Mouse (Mus musculus) midbrain, embryonic 12.5 days (tissue): ENCODE data around the gene Smpdl3a. TPM values are rescaled to one million over a fixed set of nuclear protein-coding genes. Genes with fewer than 3 reads are reported as not detected.
A peak's percentile ranks its signal among the peaks of the same experiment; 100 is the strongest.

ENCODE experiments used
- ATAC-seq: fragments of 200-750 bp; cut with Nextera tagmentation; 2 replicates; pipeline ENCODE4 v1.8.0; 2017; ENCODE audit warnings: low read depth, moderate TSS enrichment, moderate library complexity; ENCODE audit not compliant: low FRiP score
- H3K27ac ChIP-seq: fragments of 300-500 bp; sonication (generic); replicated peaks from 2 replicates; pipeline ENCODE4 v1.5.1; 2016; ENCODE audit warnings: mild to moderate bottlenecking
- H3K27me3 ChIP-seq: fragments of 300-500 bp; sonication (generic); 2 replicates; pipeline ENCODE4 v1.6.1; 2016; ENCODE audit warnings: mild to moderate bottlenecking
- H3K36me3 ChIP-seq: fragments of 300-500 bp; sonication (generic); 2 replicates; pipeline ENCODE4 v1.6.1; 2016
- H3K4me1 ChIP-seq: fragments of 300-500 bp; sonication (generic); 2 replicates; pipeline ENCODE4 v1.6.1; 2016
- H3K4me2 ChIP-seq: fragments of 300-500 bp; sonication (generic); replicated peaks from 2 replicates; pipeline ENCODE4 v1.6.1; 2016; ENCODE audit warnings: mild to moderate bottlenecking, moderate library complexity
- H3K4me3 ChIP-seq: fragments of 300-500 bp; sonication (generic); 2 replicates; pipeline ENCODE4 v1.5.1; 2016; ENCODE audit warnings: mild to moderate bottlenecking
- H3K9ac ChIP-seq: fragments of 300-500 bp; sonication (generic); replicated peaks from 2 replicates; pipeline ENCODE4 v1.6.1; 2016; ENCODE audit warnings: mild to moderate bottlenecking, moderate library complexity
- H3K9me3 ChIP-seq: fragments of 300-500 bp; sonication (generic); 2 replicates; pipeline ENCODE4 v1.6.1; 2016; ENCODE audit warnings: mild to moderate bottlenecking
- WGBS: fragments of 180-500 bp; shearing (Covaris S2); methylation state at CpG from one replicate; pipeline ENCODE4 v1.1.7; 2016; 5-methylcytosine and 5-hydroxymethylcytosine counted together
- polyA plus RNA-seq: library from polyadenylated mRNA; unstranded; fragments of >200 nt; fragmentation: Nextera tagmentation; extraction: Ambion mirVana; gene quantifications from 2 replicates; pipeline ENCODE4 v1.2.1, GENCODE M21; 2016

Smpdl3a gene
- 8.3 and 10.1 TPM in 2 replicates for polyA plus RNA-seq

GRCm38 (mm10) chr10:57794018-57794417 lies at the start of gene Smpdl3a:
Gene Smpdl3a (plus strand): TSS chr10:57794335.
- peaks cover 26% of the 10 kb centered on the region for H3K36me3 ChIP-seq
- peaks cover 11% of the 10 kb centered on the region for H3K9me3 ChIP-seq
- ATAC-seq, result no peak
- peak within 1 kb of the TSS; percentile 52 for H3K27ac ChIP-seq
- 82% methylated on average over 7 of the region's 7 CpGs for WGBS
- peaks cover 21% of the 10 kb centered on the region for H3K4me1 ChIP-seq
- H3K9ac ChIP-seq, result peak within 1 kb of the TSS; percentile 71
- H3K4me3 ChIP-seq, result peak within 1 kb of the TSS; percentile 56
- H3K27me3 ChIP-seq, result no peaks in the 10 kb centered on the region
- peak within 1 kb of the TSS; percentile 92 for H3K4me2 ChIP-seq

GRCm38 (mm10) chr10:57745452-57745851 lies 48.7 kb upstream of the Smpdl3a start:
- Histone ChIP-seq H3K27ac (no peak overlapping the region), H3K4me2 (no peak overlapping the region), H3K9ac (no peak overlapping the region), H3K4me1 (peaks cover 12% of the 10 kb centered on the region; the same call in 1 of the 2 replicates), H3K4me3 (no peak overlapping the region), H3K9me3 (no peaks in the 10 kb centered on the region), H3K36me3 (no peaks in the 10 kb centered on the region), H3K27me3 (peaks cover 6% of the 10 kb centered on the region)
- ATAC-seq, result no peak

GRCm38 (mm10) chr10:57747127-57747526 lies 47.0 kb upstream of the Smpdl3a start:
- no peak overlapping the region for H3K9ac ChIP-seq
- H3K27me3 ChIP-seq, result peaks cover 4% of the 10 kb centered on the region; the same call in 1 of the 2 replicates
- ATAC-seq, result no peak
- H3K36me3 ChIP-seq, result no peaks in the 10 kb centered on the region
- peaks cover 5% of the 10 kb centered on the region; the same call in 1 of the 2 replicates for H3K4me1 ChIP-seq
- H3K4me2 ChIP-seq, result no peak overlapping the region
- no peak overlapping the region for H3K4me3 ChIP-seq
- no peaks in the 10 kb centered on the region for H3K9me3 ChIP-seq
- H3K27ac ChIP-seq, result no peak overlapping the region

GRCm38 (mm10) chr10:57753343-57753742 lies 40.8 kb upstream of the Smpdl3a start:
- no peak for ATAC-seq
- H3K4me1 ChIP-seq, result no peaks in the 10 kb centered on the region
- H3K4me3 ChIP-seq, result no peak overlapping the region
- no peaks in the 10 kb centered on the region for H3K27me3 ChIP-seq
- no peak overlapping the region for H3K4me2 ChIP-seq
- no peak overlapping the region for H3K27ac ChIP-seq
- 83% methylated on average over 1 of the region's 1 CpGs for WGBS
- H3K9me3 ChIP-seq, result no peaks in the 10 kb centered on the region
- H3K36me3 ChIP-seq, result no peaks in the 10 kb centered on the region
- H3K9ac ChIP-seq, result no peak overlapping the region

- H3K4me1 ChIP-seq, result no peaks in the 10 kb centered on the region
- H3K4me2 ChIP-seq, result no peak overlapping the region
- H3K4me3 ChIP-seq, result no peak overlapping the region
- no peaks in the 10 kb centered on the region for H3K27me3 ChIP-seq
- H3K27ac ChIP-seq, result no peak overlapping the region
- no peaks in the 10 kb centered on the region for H3K9me3 ChIP-seq
- no peak overlapping the region for H3K9ac ChIP-seq
- H3K36me3 ChIP-seq, result no peaks in the 10 kb centered on the region
- no peak for ATAC-seq
- 93% methylated on average over 2 of the region's 2 CpGs for WGBS
Observed at GRCm38 (mm10) chr10:57755201-57755736, 38.9 kb upstream of the Smpdl3a start.

GRCm38 (mm10) chr10:57758999-57759398 lies 35.1 kb upstream of the Smpdl3a start:
- H3K4me2 ChIP-seq, result no peak overlapping the region
- H3K36me3 ChIP-seq, result no peaks in the 10 kb centered on the region
- H3K9me3 ChIP-seq, result no peaks in the 10 kb centered on the region
- no peak overlapping the region for H3K4me3 ChIP-seq
- WGBS, result 93% methylated on average over 2 of the region's 2 CpGs
- H3K4me1 ChIP-seq, result no peaks in the 10 kb centered on the region
- ATAC-seq, result no peak
- no peak overlapping the region for H3K27ac ChIP-seq
- H3K9ac ChIP-seq, result no peak overlapping the region
- H3K27me3 ChIP-seq, result no peaks in the 10 kb centered on the region

GRCm38 (mm10) chr10:57760694-57761093 lies 33.4 kb upstream of the Smpdl3a start:
- Histone ChIP-seq H3K4me1 (no peaks in the 10 kb centered on the region), H3K9me3 (no peaks in the 10 kb centered on the region), H3K36me3 (no peaks in the 10 kb centered on the region), H3K27me3 (no peaks in the 10 kb centered on the region), H3K4me3 (no peak overlapping the region), H3K27ac (no peak overlapping the region), H3K4me2 (no peak overlapping the region), H3K9ac (no peak overlapping the region)
- 81% methylated on average over 3 of the region's 3 CpGs for WGBS
- ATAC-seq, result no peak

- H3K27me3 ChIP-seq, result no peaks in the 10 kb centered on the region
- no peak overlapping the region for H3K4me2 ChIP-seq
- no peak for ATAC-seq
- no peaks in the 10 kb centered on the region for H3K36me3 ChIP-seq
- no peaks in the 10 kb centered on the region for H3K9me3 ChIP-seq
- no peak overlapping the region for H3K4me3 ChIP-seq
- no peaks in the 10 kb centered on the region for H3K4me1 ChIP-seq
- WGBS, result 50% methylated on average over 1 of the region's 1 CpGs
- no peak overlapping the region for H3K27ac ChIP-seq
- no peak overlapping the region for H3K9ac ChIP-seq
Observed at GRCm38 (mm10) chr10:57763044-57763443, 31.1 kb upstream of the Smpdl3a start.

GRCm38 (mm10) chr10:57783289-57784130 lies 10.6 kb upstream of the Smpdl3a start:
- H3K9me3 ChIP-seq, result no peaks in the 10 kb centered on the region
- H3K4me2 ChIP-seq, result peak overlapping the region; percentile 59
- H3K36me3 ChIP-seq, result no peaks in the 10 kb centered on the region
- H3K27me3 ChIP-seq, result no peaks in the 10 kb centered on the region
- 16% methylated on average over 12 of the region's 13 CpGs for WGBS
- peak overlapping the region; percentile 21; the same call in 1 of the 2 replicates for H3K4me3 ChIP-seq
- peak overlapping the region; percentile 93 for H3K27ac ChIP-seq
- peaks cover 29% of the 10 kb centered on the region for H3K4me1 ChIP-seq
- H3K9ac ChIP-seq, result no peak overlapping the region
- peak; percentile 53 for ATAC-seq

GRCm38 (mm10) chr10:57784131-57784875 lies 9.8 kb upstream of the Smpdl3a start:
- H3K4me2 ChIP-seq, result peak overlapping the region; percentile 59
- H3K27me3 ChIP-seq, result no peaks in the 10 kb centered on the region
- peak overlapping the region; percentile 75 for H3K9ac ChIP-seq
- no peaks in the 10 kb centered on the region for H3K36me3 ChIP-seq
- 2% methylated on average over 7 of the region's 7 CpGs for whole genome bisulfite sequencing
- H3K4me3 ChIP-seq, result peak overlapping the region; percentile 53
- peak overlapping the region; percentile 93 for H3K27ac ChIP-seq
- H3K4me1 ChIP-seq, result peaks cover 29% of the 10 kb centered on the region
- ATAC-seq, result peak; percentile 90
- H3K9me3 ChIP-seq, result no peaks in the 10 kb centered on the region

- Histone ChIP-seq H3K4me3 (peak within 1 kb of the TSS; percentile 53), H3K4me2 (peak within 1 kb of the TSS; percentile 59), H3K4me1 (peaks cover 29% of the 10 kb centered on the region), H3K9me3 (no peaks in the 10 kb centered on the region), H3K36me3 (no peaks in the 10 kb centered on the region), H3K27me3 (no peaks in the 10 kb centered on the region), H3K9ac (peak within 1 kb of the TSS; percentile 75), H3K27ac (peak within 1 kb of the TSS; percentile 93)
- WGBS, result 4% methylated on average over 7 of the region's 7 CpGs
- no peak for ATAC-seq
Observed at GRCm38 (mm10) chr10:57784876-57785150, 9.3 kb upstream of the Smpdl3a start, which contains the start of gene Fabp7. Gene Fabp7 (plus strand): TSS chr10:57784881.

GRCm38 (mm10) chr10:57785552-57785951 lies 8.6 kb upstream of the Smpdl3a start:
- peak overlapping the region; percentile 93 for H3K27ac ChIP-seq
- peaks cover 29% of the 10 kb centered on the region for H3K4me1 ChIP-seq
- peaks cover 3% of the 10 kb centered on the region; the same call in 1 of the 2 replicates for H3K36me3 ChIP-seq
- H3K4me2 ChIP-seq, result peak overlapping the region; percentile 59
- peak overlapping the region; percentile 53 for H3K4me3 ChIP-seq
- no peak for ATAC-seq
- no peaks in the 10 kb centered on the region for H3K27me3 ChIP-seq
- no peaks in the 10 kb centered on the region for H3K9me3 ChIP-seq
- H3K9ac ChIP-seq, result peak overlapping the region; percentile 75
- whole genome bisulfite sequencing, result 18% methylated on average over 2 of the region's 2 CpGs
